Mouse (Mus musculus): ENCODE data around the gene Ptprn2.

DNA sequence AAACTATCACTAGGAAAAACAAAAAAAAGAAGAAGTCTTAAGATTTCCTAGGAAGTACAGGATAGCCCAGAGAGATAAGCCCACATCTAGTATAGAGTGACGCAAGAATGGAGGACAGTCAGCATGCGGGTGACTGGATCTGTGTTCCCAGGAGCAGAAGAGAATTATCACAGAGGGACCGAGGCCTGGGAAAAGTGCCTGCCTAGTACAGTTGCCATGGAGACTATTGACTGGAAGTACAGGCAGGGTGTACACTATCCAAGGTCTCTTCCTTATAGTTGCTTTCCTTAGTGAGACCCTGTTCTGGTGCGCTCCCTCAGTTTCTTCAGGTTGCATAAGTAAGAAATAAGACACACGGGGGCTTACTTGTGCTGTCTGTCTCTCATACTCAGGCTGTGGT lies 112.2 kb downstream of the Ptprn2 start:
- no peak for TF ChIP-seq POLR2A (IDR thresholded peaks at IDR 0.05; ENCODE audit: control insufficient read depth, low read depth, low read length)
- TF ChIP-seq CTCF (IDR thresholded peaks at IDR 0.05; ENCODE audit: control insufficient read depth, insufficient read depth, insufficient replicate concordance, low read depth, low read length) = no peak
